Mouse (Mus musculus) MEL (cell line): ENCODE measurements at regions not wholly inside any gene's neighbourhood (a gene's known extent, or its start where the extent isn't known, plus 50 kb on each side); places are given as distances from the start of the nearest gene placed in this dataset.

ENCODE experiments used
- DNase-seq: peaks from one replicate; pipeline ENCODE4 v3.0.0; 2011; ENCODE audit warnings: low read depth, low spot score
- H3K27ac ChIP-seq: 2 replicates; pipeline ENCODE4 v1.5.1; 2012; ENCODE audit warnings: low read depth, mild to moderate bottlenecking, control low read depth, low read length, moderate library complexity; ENCODE audit not compliant: control insufficient read depth
- H3K27me3 ChIP-seq, 2 experiments: fragments of 150-350 bp in 1 of 2; sonication (generic) in 1 of 2; 2 replicates each; pipeline ENCODE4 v1.6.1; 2012; ENCODE audit warnings: low read length in 2 of 2, mild to moderate bottlenecking in 2 of 2, improper control_type of control experiment in 1 of 2, moderate library complexity in 1 of 2; ENCODE audit not compliant: insufficient read depth in 2 of 2, control insufficient read depth in 1 of 2
- H3K36me3 ChIP-seq, 2 experiments: 2 replicates each; pipeline ENCODE4 v1.6.1; 2012 to 2014; ENCODE audit warnings: low read length in 2 of 2, improper control_type of control experiment in 1 of 2, inconsistent platforms in 1 of 2, mild to moderate bottlenecking in 1 of 2; ENCODE audit not compliant: insufficient read depth in 2 of 2, control insufficient read depth in 1 of 2
- H3K4me1 ChIP-seq, 2 experiments: fragments of 150-350 bp in 1 of 2; sonication (generic) in 1 of 2; 2 replicates each; pipeline ENCODE4 v1.6.1; 2012; ENCODE audit warnings: low read length in 2 of 2, improper control_type of control experiment in 1 of 2, mild to moderate bottlenecking in 1 of 2; ENCODE audit not compliant: insufficient read depth in 2 of 2, control insufficient read depth in 1 of 2
- H3K4me3 ChIP-seq, 2 experiments: fragments of 150-350 bp in 1 of 2; sonication (generic) in 1 of 2; 2 replicates each; pipeline ENCODE4 v1.5.1; 2012; ENCODE audit warnings: low read depth in 2 of 2, low read length in 2 of 2, mild to moderate bottlenecking in 2 of 2, moderate library complexity in 2 of 2, control low read depth in 1 of 2, improper control_type of control experiment in 1 of 2; ENCODE audit not compliant: control insufficient read depth in 1 of 2, insufficient read depth in 1 of 2
- H3K79me2 ChIP-seq: 2 replicates; pipeline ENCODE4 v1.6.1; 2012; ENCODE audit warnings: mild to moderate bottlenecking, low read length, moderate library complexity; ENCODE audit not compliant: control insufficient read depth, poor library complexity, insufficient read depth
- H3K9ac ChIP-seq: 2 replicates; pipeline ENCODE4 v1.6.1; 2012; ENCODE audit warnings: low read depth, mild to moderate bottlenecking, control low read depth, low read length, moderate library complexity; ENCODE audit not compliant: control insufficient read depth, poor library complexity, severe bottlenecking
- H3K9me3 ChIP-seq: fragments of 150-350 bp; sonication (generic); replicated peaks from 2 replicates; pipeline ENCODE4 v1.6.1; 2012; ENCODE audit warnings: mild to moderate bottlenecking, low read length, improper control_type of control experiment, moderate library complexity; ENCODE audit not compliant: insufficient read depth
- CTCF ChIP-seq, 3 experiments: IDR thresholded peaks in 2 of 3; conservative IDR thresholded peaks in 1 of 3; 2 replicates each; pipeline ENCODE4 v1.5.1; 2011 to 2012; ENCODE audit warnings: low read length in 3 of 3, low read depth in 2 of 3, mild to moderate bottlenecking in 2 of 3, improper control_type of control experiment in 1 of 3, inconsistent platforms in 1 of 3, mixed read lengths in 1 of 3, moderate library complexity in 1 of 3; ENCODE audit not compliant: control insufficient read depth in 1 of 3, insufficient read depth in 1 of 3, poor library complexity in 1 of 3, severe bottlenecking in 1 of 3
- EP300 ChIP-seq, 2 experiments: IDR thresholded peaks; 2 replicates each; pipeline ENCODE4 v1.6.1; 2011; ENCODE audit warnings: improper control_type of control experiment in 2 of 2, low read length in 2 of 2, low read depth in 1 of 2, mild to moderate bottlenecking in 1 of 2
- ETS1 ChIP-seq: IDR thresholded peaks from 2 replicates; pipeline ENCODE4 v1.6.1; 2012; ENCODE audit warnings: low read depth, mild to moderate bottlenecking, inconsistent platforms, low read length, improper control_type of control experiment, moderate library complexity
- GATA1 ChIP-seq: IDR thresholded peaks from 2 replicates; pipeline ENCODE4 v1.6.1; 2011; ENCODE audit warnings: low read depth, low read length, improper control_type of control experiment
- MAX ChIP-seq: IDR thresholded peaks from 2 replicates; pipeline ENCODE4 v1.6.1; 2011; ENCODE audit warnings: low read length, improper control_type of control experiment
- MAZ ChIP-seq: IDR thresholded peaks from 2 replicates; pipeline ENCODE4 v1.6.1; 2012; ENCODE audit warnings: low read depth, mild to moderate bottlenecking, inconsistent platforms, low read length, improper control_type of control experiment
- MEF2A ChIP-seq: IDR thresholded peaks from 2 replicates; pipeline ENCODE4 v1.6.1; 2014; ENCODE audit warnings: low read depth, mild to moderate bottlenecking, inconsistent platforms, low read length, improper control_type of control experiment; ENCODE audit not compliant: poor library complexity, insufficient replicate concordance, severe bottlenecking; ENCODE audit errors: extremely low read depth
- MXI1 ChIP-seq: IDR thresholded peaks from 2 replicates; pipeline ENCODE4 v1.6.1; 2011; ENCODE audit warnings: mild to moderate bottlenecking, low read depth, low read length, improper control_type of control experiment
- MYB ChIP-seq: IDR thresholded peaks from 2 replicates; pipeline ENCODE4 v1.6.1; 2011; ENCODE audit warnings: mild to moderate bottlenecking, low read depth, low read length, improper control_type of control experiment
- NELFE ChIP-seq: IDR thresholded peaks from 2 replicates; pipeline ENCODE4 v1.6.1; 2011; ENCODE audit warnings: low read depth, low read length, improper control_type of control experiment
- NRF1 ChIP-seq: IDR thresholded peaks from 2 replicates; pipeline ENCODE4 v1.6.1; 2014; ENCODE audit warnings: low read depth, mild to moderate bottlenecking, inconsistent platforms, low read length, improper control_type of control experiment, moderate library complexity; ENCODE audit not compliant: poor library complexity, insufficient read depth, severe bottlenecking
- POLR2AphosphoS5 ChIP-seq: IDR thresholded peaks from 2 replicates; pipeline ENCODE4 v1.6.1; 2012; ENCODE audit warnings: low read depth, borderline replicate concordance, mild to moderate bottlenecking, inconsistent platforms, low read length, moderate library complexity, mixed read lengths
- RAD21 ChIP-seq: IDR thresholded peaks from 2 replicates; pipeline ENCODE4 v1.6.1; 2011; ENCODE audit warnings: mild to moderate bottlenecking, low read depth, low read length, improper control_type of control experiment
- RCOR1 ChIP-seq: IDR thresholded peaks from 2 replicates; pipeline ENCODE4 v1.6.1; 2012; ENCODE audit warnings: low read depth, mild to moderate bottlenecking, inconsistent platforms, low read length, improper control_type of control experiment
- SMC3 ChIP-seq: IDR thresholded peaks from 2 replicates; pipeline ENCODE4 v1.6.1; 2011; ENCODE audit warnings: low read depth, low read length, improper control_type of control experiment
- TBP ChIP-seq: IDR thresholded peaks from 2 replicates; pipeline ENCODE4 v1.8.0; 2011; ENCODE audit warnings: low read depth, low read length, improper control_type of control experiment
- UBTF ChIP-seq: IDR thresholded peaks from 2 replicates; pipeline ENCODE4 v1.6.1; 2012; ENCODE audit warnings: low read depth, mild to moderate bottlenecking, inconsistent platforms, low read length, improper control_type of control experiment, moderate library complexity, borderline replicate concordance; ENCODE audit not compliant: insufficient read depth
- USF1 ChIP-seq: IDR thresholded peaks from 2 replicates; pipeline ENCODE4 v1.6.1; 2014; ENCODE audit warnings: low read depth, mild to moderate bottlenecking, inconsistent platforms, low read length, improper control_type of control experiment, moderate library complexity
- USF2 ChIP-seq, 2 experiments: IDR thresholded peaks; 2 replicates each; pipeline ENCODE4 v1.6.1; 2011 to 2012; ENCODE audit warnings: improper control_type of control experiment in 2 of 2, low read length in 2 of 2, borderline replicate concordance in 1 of 2, inconsistent platforms in 1 of 2, low read depth in 1 of 2, mild to moderate bottlenecking in 1 of 2; ENCODE audit not compliant: insufficient read depth in 1 of 2
- ZC3H11A ChIP-seq: IDR thresholded peaks from 2 replicates; pipeline ENCODE4 v1.6.1; 2012; ENCODE audit warnings: low read depth, mild to moderate bottlenecking, inconsistent platforms, low read length, improper control_type of control experiment
- ZMIZ1 ChIP-seq: IDR thresholded peaks from 2 replicates; pipeline ENCODE4 v1.6.1; 2012; ENCODE audit warnings: low read depth, mild to moderate bottlenecking, inconsistent platforms, low read length, improper control_type of control experiment, moderate library complexity
- ZNF384 ChIP-seq: IDR thresholded peaks from 2 replicates; pipeline ENCODE4 v1.6.1; 2012; ENCODE audit warnings: low read depth, mild to moderate bottlenecking, inconsistent platforms, low read length, improper control_type of control experiment

DNA sequence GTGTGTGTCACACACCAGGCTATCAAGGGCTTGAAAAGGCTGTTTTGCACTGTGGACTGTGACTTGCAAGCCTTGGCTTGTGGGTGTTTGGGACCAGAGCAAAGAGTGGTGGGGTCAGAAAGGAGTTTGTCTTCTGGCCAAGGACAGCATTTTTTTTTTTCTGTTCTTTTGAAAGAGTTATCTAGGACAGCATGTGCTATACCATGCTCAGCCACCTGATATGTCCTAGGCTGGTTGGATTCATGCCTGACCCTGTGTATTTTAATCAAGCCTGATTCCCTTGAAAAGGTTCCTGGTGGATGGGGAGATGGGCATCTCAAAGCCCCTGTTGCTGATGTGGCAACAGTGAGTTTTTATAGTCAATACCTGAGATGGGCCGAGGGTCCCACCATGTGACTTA, 61.2 kb upstream of the Serp2 start:
- TF ChIP-seq ZNF384 = no peak
- no peak for TF ChIP-seq TBP
- TF ChIP-seq MXI1 = no peak
- TF ChIP-seq SMC3 = no peak
- no peak for TF ChIP-seq RCOR1
- no peak for TF ChIP-seq CTCF (IDR thresholded peaks at IDR 0.05 in 2 of 3, conservative IDR thresholded peaks at IDR 0.05 in 1 of 3; ENCODE audit: control insufficient read depth in 1 of 3, insufficient read depth in 1 of 3, low read depth in 2 of 3, low read length in 3 of 3, poor library complexity in 1 of 3, severe bottlenecking in 1 of 3)
- H3K27ac ChIP-seq = no peak overlapping the region

GRCm38 (mm10) chr14:76617447-76617846, 60.8 kb upstream of the Serp2 start:
- Histone ChIP-seq H3K27ac (no peak overlapping the region), H3K79me2 (no peaks in the 10 kb centered on the region; the same call in 1 of the 2 replicates), H3K36me3 (no peaks in the 10 kb centered on the region), H3K4me1 (no peaks in the 10 kb centered on the region), H3K27me3 (peaks cover 0 to 2% of the 10 kb centered on the region in 2 experiments; a peak in 2 of 4 replicates), H3K9me3 (no peaks in the 10 kb centered on the region), H3K4me3 (no peak overlapping the region), H3K9ac (no peak overlapping the region)
- TF ChIP-seq MYB (no peak), USF2 (IDR thresholded peaks at IDR 0.05; ENCODE audit: borderline replicate concordance in 1 of 2, insufficient read depth in 1 of 2, low read depth in 1 of 2, low read length in 2 of 2) (no peak)
- no peak for DNase-seq

More for the DNA sequence above, 61.2 kb upstream of the Serp2 start:
- no peaks in the 10 kb centered on the region for H3K9me3 ChIP-seq
- no peak for DNase-seq
- no peak overlapping the region for H3K4me3 ChIP-seq
- H3K9ac ChIP-seq = no peak overlapping the region
- no peaks in the 10 kb centered on the region for H3K4me1 ChIP-seq
- H3K27me3 ChIP-seq = peaks cover 0 to 2% of the 10 kb centered on the region in 2 experiments; a peak in 2 of 4 replicates
- no peaks in the 10 kb centered on the region; the same call in 1 of the 2 replicates for H3K79me2 ChIP-seq
- H3K36me3 ChIP-seq = no peaks in the 10 kb centered on the region

GRCm38 (mm10) chr14:76616367-76616683, 59.6 kb upstream of the Serp2 start:
- Histone ChIP-seq H3K27ac (no peak overlapping the region), H3K9ac (no peak overlapping the region), H3K36me3 (no peaks in the 10 kb centered on the region), H3K9me3 (no peaks in the 10 kb centered on the region), H3K79me2 (no peaks in the 10 kb centered on the region; the same call in 1 of the 2 replicates), H3K4me3 (no peak overlapping the region), H3K27me3 (peaks cover 0 to 2% of the 10 kb centered on the region in 2 experiments; a peak in 2 of 4 replicates), H3K4me1 (peaks cover 0 to 7% of the 10 kb centered on the region in 2 experiments; a peak in 2 of 4 replicates)
- no peak for TF ChIP-seq NRF1
- no peak for TF ChIP-seq EP300 (IDR thresholded peaks at IDR 0.05; ENCODE audit: low read depth in 1 of 2, low read length in 2 of 2)
- TF ChIP-seq ZNF384 = no peak
- no peak for TF ChIP-seq MAX
- no peak for TF ChIP-seq ZMIZ1
- no peak for TF ChIP-seq TBP
- TF ChIP-seq MEF2A = no peak
- TF ChIP-seq USF2 (IDR thresholded peaks at IDR 0.05; ENCODE audit: borderline replicate concordance in 1 of 2, insufficient read depth in 1 of 2, low read depth in 1 of 2, low read length in 2 of 2) = no peak
- no peak for TF ChIP-seq UBTF
- TF ChIP-seq NELFE = no peak
- no peak for TF ChIP-seq SMC3
- no peak for TF ChIP-seq MAZ
- no peak for TF ChIP-seq USF1
- TF ChIP-seq POLR2AphosphoS5 = no peak
- TF ChIP-seq ZC3H11A = no peak
- TF ChIP-seq ETS1 = no peak
- TF ChIP-seq MXI1 = no peak
- no peak for TF ChIP-seq GATA1
- no peak for TF ChIP-seq RAD21
- no peak for TF ChIP-seq MYB
- no peak for DNase-seq
